Mouse (Mus musculus) midbrain, postnatal 0 days (tissue): Measurements from ENCODE around the gene Olfr1264. TPM values are rescaled to one million over a fixed set of nuclear protein-coding genes. Genes with fewer than 3 reads are reported as not detected.

ENCODE experiments used
- ATAC-seq: fragments of 200-750 bp; cut with Nextera tagmentation; 2 replicates; pipeline ENCODE4 v1.8.0; 2017; ENCODE audit warnings: moderate number of reproducible peaks, mild to moderate bottlenecking, moderate TSS enrichment, moderate library complexity; ENCODE audit not compliant: low FRiP score
- DNase-seq: peaks from one replicate; pipeline ENCODE4 v3.0.0-alpha.2; 2015; ENCODE audit warnings: low spot score
- H3K27ac ChIP-seq: fragments of 300-500 bp; sonication (generic); 2 replicates; pipeline ENCODE4 v1.5.1; 2014; ENCODE audit warnings: low read depth, mild to moderate bottlenecking, low read length, mixed read lengths
- H3K27me3 ChIP-seq: fragments of 300-500 bp; sonication (generic); 2 replicates; pipeline ENCODE4 v1.6.1; 2014; ENCODE audit warnings: low read length, control low read depth, mixed read lengths; ENCODE audit not compliant: insufficient read depth
- H3K36me3 ChIP-seq: fragments of 300-500 bp; sonication (generic); 2 replicates; pipeline ENCODE4 v1.6.1; 2014; ENCODE audit warnings: low read length, control low read depth, mixed read lengths; ENCODE audit not compliant: insufficient read depth
- H3K4me1 ChIP-seq: fragments of 300-500 bp; sonication (generic); 2 replicates; pipeline ENCODE4 v1.6.1; 2014; ENCODE audit warnings: mild to moderate bottlenecking, control low read depth, antibody characterized with exemption, low read length, mixed read lengths; ENCODE audit not compliant: insufficient read depth
- H3K4me2 ChIP-seq: fragments of 300-500 bp; sonication (generic); 2 replicates; pipeline ENCODE4 v1.6.1; 2014; ENCODE audit warnings: low read depth, mild to moderate bottlenecking, low read length, mixed read lengths; ENCODE audit not compliant: poor library complexity, severe bottlenecking
- H3K4me3 ChIP-seq: fragments of 300-500 bp; sonication (generic); 2 replicates; pipeline ENCODE4 v1.5.1; 2014; ENCODE audit warnings: low read depth, mild to moderate bottlenecking, low read length, moderate library complexity
- H3K9ac ChIP-seq: fragments of 300-500 bp; sonication (generic); replicated peaks from 2 replicates; pipeline ENCODE4 v1.6.1; 2014; ENCODE audit warnings: mild to moderate bottlenecking, low read length, moderate library complexity, mixed read lengths; ENCODE audit not compliant: poor library complexity, severe bottlenecking
- H3K9me3 ChIP-seq: fragments of 300-500 bp; sonication (generic); 2 replicates; pipeline ENCODE4 v1.6.1; 2016; ENCODE audit warnings: low read length, control low read depth
- CTCF ChIP-seq: IDR thresholded peaks from 2 replicates; pipeline ENCODE4 v1.5.1; 2016; ENCODE audit warnings: antibody characterized with exemption, mild to moderate bottlenecking
- WGBS: fragments of 180-500 bp; shearing (Covaris S2); extraction: QIAGEN DNeasy Blood & Tissue Kit; methylation state at CpG from one replicate; pipeline ENCODE4 v1.1.7; 2014; 5-methylcytosine and 5-hydroxymethylcytosine counted together
- polyA plus RNA-seq: library from polyadenylated mRNA; unstranded; fragments of >200 nt; fragmentation: Nextera tagmentation; extraction: Ambion mirVana; gene quantifications from 2 replicates; pipeline ENCODE4 v1.2.1, GENCODE M21; 2015
- total RNA-seq: library from RNA; depleted of rRNA; stranded (reverse); fragments of >200 nt; gene quantifications from 2 replicates; pipeline ENCODE4 v1.2.3, GENCODE M21; 2014; rRNA removed

Gene Olfr1264
- total and polyA plus RNA-seq, 2 experiments from 2014 or later = not detected

GRCm38 (mm10) chr2:89990921-89991320 is 34.5 kb downstream of the Olfr1264 start, which contains the start of gene Olfr1261:
Olfr1261 (plus strand) TSS chr2:89991221.
- Histone ChIP-seq H3K4me2 (no peak within 1 kb of the TSS), H3K4me3 (no peak within 1 kb of the TSS), H3K27ac (no peak within 1 kb of the TSS), H3K27me3 (no peaks in the 10 kb centered on the region), H3K4me1 (no peaks in the 10 kb centered on the region), H3K9me3 (no peaks in the 10 kb centered on the region), H3K9ac (no peak within 1 kb of the TSS), H3K36me3 (no peaks in the 10 kb centered on the region)
- TF ChIP-seq CTCF = no peak
- ATAC-seq (no peak), DNase-seq (no peak)

GRCm38 (mm10) chr2:89977709-89978108 is 47.7 kb downstream of the Olfr1264 start:
- H3K4me2 ChIP-seq = no peak overlapping the region
- H3K4me1 ChIP-seq = no peaks in the 10 kb centered on the region
- no peaks in the 10 kb centered on the region for H3K27me3 ChIP-seq
- WGBS = 86% methylated on average over 2 of the region's 2 CpGs
- H3K27ac ChIP-seq = no peak overlapping the region
- ATAC-seq = no peak
- H3K9ac ChIP-seq = no peak overlapping the region
- H3K36me3 ChIP-seq = no peaks in the 10 kb centered on the region
- H3K4me3 ChIP-seq = no peak overlapping the region
- no peak for TF ChIP-seq CTCF
- no peak for DNase-seq
- no peaks in the 10 kb centered on the region for H3K9me3 ChIP-seq

DNA sequence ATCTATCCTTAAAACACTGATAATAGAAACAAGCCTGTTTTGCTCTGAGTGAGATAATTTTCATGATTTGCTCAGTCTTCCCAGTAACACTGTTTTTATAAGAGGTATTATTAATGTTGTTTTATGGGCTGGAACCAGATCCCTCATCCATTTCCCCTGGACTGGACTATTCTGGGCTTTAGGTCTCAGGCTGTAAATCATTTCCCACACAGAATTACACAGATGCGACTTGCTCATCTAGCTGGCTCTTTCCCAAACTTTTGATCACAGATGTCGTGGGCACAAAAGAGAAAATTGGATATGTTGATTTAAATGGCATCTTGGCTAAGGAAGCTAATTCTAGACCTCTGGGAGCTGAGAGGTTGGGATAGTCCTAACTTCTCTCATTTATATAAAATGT is 51.2 kb downstream of the Olfr1264 start, which contains the start of gene Olfr1260:
TSS of gene Olfr1260 (plus strand) at position 157 of the 400 bp plus-strand sequence.
- Histone ChIP-seq H3K4me1 (no peaks in the 10 kb centered on the region), H3K36me3 (no peaks in the 10 kb centered on the region), H3K9me3 (no peaks in the 10 kb centered on the region), H3K9ac (no peak within 1 kb of the TSS), H3K27me3 (no peaks in the 10 kb centered on the region), H3K4me2 (no peak within 1 kb of the TSS), H3K4me3 (no peak within 1 kb of the TSS), H3K27ac (no peak within 1 kb of the TSS)
- ATAC-seq (no peak), DNase-seq (peak; percentile 11)
- no peak for TF ChIP-seq CTCF
- WGBS = 67% methylated on average over 2 of the region's 2 CpGs

Other genes starting within 250 kb of the Olfr1264 start
- gene Olfr1254, start 232.0 kb downstream of the Olfr1264 start, total RNA-seq = not detected in 2 replicates
- not detected in 2 replicates for gene Olfr1254, start 232.0 kb downstream of the Olfr1264 start, polyA plus RNA-seq
- gene Olfr1255, start 213.5 kb downstream of the Olfr1264 start, total RNA-seq = not detected in 2 replicates
- not detected in 2 replicates for gene Olfr1255, start 213.5 kb downstream of the Olfr1264 start, polyA plus RNA-seq
- not detected in 2 replicates for gene Olfr1256, start 184.0 kb downstream of the Olfr1264 start, total RNA-seq
- not detected in 2 replicates for gene Olfr1256, start 184.0 kb downstream of the Olfr1264 start, polyA plus RNA-seq
- gene Olfr48, start 177.4 kb downstream of the Olfr1264 start, total RNA-seq = 0.05 TPM in 1 of 2 replicates, not detected in the other
- gene Olfr48, start 177.4 kb downstream of the Olfr1264 start, polyA plus RNA-seq = not detected in 2 replicates
- gene Olfr1257, start 147.1 kb downstream of the Olfr1264 start, total RNA-seq = not detected in 2 replicates
- not detected in 2 replicates for gene Olfr1257, start 147.1 kb downstream of the Olfr1264 start, polyA plus RNA-seq
- not detected in 2 replicates for gene Olfr1258, start 98.3 kb downstream of the Olfr1264 start, total RNA-seq
- not detected in 2 replicates for gene Olfr1258, start 98.3 kb downstream of the Olfr1264 start, polyA plus RNA-seq
- not detected in 2 replicates for gene Olfr1259, start 76.9 kb downstream of the Olfr1264 start, total RNA-seq
- not detected in 2 replicates for gene Olfr1259, start 76.9 kb downstream of the Olfr1264 start, polyA plus RNA-seq
- gene Olfr1260, start 51.2 kb downstream of the Olfr1264 start, total RNA-seq = not detected in 2 replicates
- gene Olfr1260, start 51.2 kb downstream of the Olfr1264 start, polyA plus RNA-seq = not detected in 2 replicates
- gene Olfr1261, start 34.4 kb downstream of the Olfr1264 start, total RNA-seq = not detected in 2 replicates
- not detected in 2 replicates for gene Olfr1261, start 34.4 kb downstream of the Olfr1264 start, polyA plus RNA-seq
- gene Olfr1262, start 25.4 kb downstream of the Olfr1264 start, total RNA-seq = not detected in 2 replicates
- not detected in 2 replicates for gene Olfr1262, start 25.4 kb downstream of the Olfr1264 start, polyA plus RNA-seq
- not detected in 2 replicates for gene Olfr1263, start 13.4 kb downstream of the Olfr1264 start, total RNA-seq
- gene Olfr1263, start 13.4 kb downstream of the Olfr1264 start, polyA plus RNA-seq = not detected in 2 replicates
- gene Olfr1265, start 9.8 kb upstream of the Olfr1264 start, total RNA-seq = not detected in 2 replicates
- gene Olfr1265, start 9.8 kb upstream of the Olfr1264 start, polyA plus RNA-seq = not detected in 2 replicates
- not detected in 2 replicates for gene Olfr140, start 38.0 kb upstream of the Olfr1264 start, total RNA-seq
- not detected in 2 replicates for gene Olfr140, start 38.0 kb upstream of the Olfr1264 start, polyA plus RNA-seq
- not detected in 2 replicates for gene Olfr1269, start 95.8 kb upstream of the Olfr1264 start, total RNA-seq
- gene Olfr1269, start 95.8 kb upstream of the Olfr1264 start, polyA plus RNA-seq = not detected in 2 replicates
- gene Olfr32, start 116.7 kb upstream of the Olfr1264 start, total RNA-seq = not detected in 2 replicates
- gene Olfr32, start 116.7 kb upstream of the Olfr1264 start, polyA plus RNA-seq = not detected in 2 replicates
- not detected in 2 replicates for gene Olfr1270, start 127.5 kb upstream of the Olfr1264 start, total RNA-seq
- gene Olfr1270, start 127.5 kb upstream of the Olfr1264 start, polyA plus RNA-seq = not detected in 2 replicates
- not detected in 2 replicates for gene Olfr1506, start 198.9 kb upstream of the Olfr1264 start, total RNA-seq
- not detected in 2 replicates for gene Olfr1506, start 198.9 kb upstream of the Olfr1264 start, polyA plus RNA-seq
- gene Olfr142, start 232.0 kb upstream of the Olfr1264 start, total RNA-seq = not detected in 2 replicates
- not detected in 2 replicates for gene Olfr142, start 232.0 kb upstream of the Olfr1264 start, polyA plus RNA-seq
- not detected in 2 replicates for gene Olfr1271, start 245.5 kb upstream of the Olfr1264 start, total RNA-seq
- gene Olfr1271, start 245.5 kb upstream of the Olfr1264 start, polyA plus RNA-seq = not detected in 2 replicates